Mouse (Mus musculus) urinary bladder, adult 2 months (tissue): ENCODE measurements around the gene Hoxc6. TPM values are rescaled to one million over a fixed set of nuclear protein-coding genes. Genes with fewer than 3 reads are reported as not detected.

Experiments used
- DNase-seq: peaks from one replicate; pipeline ENCODE4 v3.0.0; 2022; ENCODE audit warnings: low spot score
- polyA plus RNA-seq: library from polyadenylated mRNA; depleted of rRNA; stranded (reverse); fragments of >200 nt; gene quantifications from 2 replicates; pipeline ENCODE4 v1.2.3, GENCODE M21; 2012

The Hoxc6 gene
- polyA plus RNA-seq, 1 experiment = 2.5 TPM

DNA sequence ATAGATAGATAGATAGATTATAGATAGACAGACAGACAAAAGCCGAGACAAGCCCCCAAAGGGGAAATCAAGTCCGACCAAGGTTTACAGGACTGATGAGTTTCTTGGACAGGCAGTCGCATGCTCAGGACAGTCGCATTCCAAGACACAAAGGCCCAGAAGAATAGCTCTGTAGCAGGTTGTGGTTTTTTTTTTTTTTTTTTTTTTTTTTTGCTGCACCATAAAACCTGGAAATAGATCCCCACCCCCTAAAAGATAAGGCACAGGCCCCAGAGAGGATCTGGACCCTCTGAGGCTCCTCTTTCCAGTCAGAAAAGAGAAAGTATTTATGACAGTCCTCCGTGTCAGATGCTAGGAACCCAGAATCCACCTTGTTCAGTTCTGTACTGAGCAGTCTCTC, 10.0 kb upstream of the Hoxc6 start:
- DNase-seq = no peak

DNA sequence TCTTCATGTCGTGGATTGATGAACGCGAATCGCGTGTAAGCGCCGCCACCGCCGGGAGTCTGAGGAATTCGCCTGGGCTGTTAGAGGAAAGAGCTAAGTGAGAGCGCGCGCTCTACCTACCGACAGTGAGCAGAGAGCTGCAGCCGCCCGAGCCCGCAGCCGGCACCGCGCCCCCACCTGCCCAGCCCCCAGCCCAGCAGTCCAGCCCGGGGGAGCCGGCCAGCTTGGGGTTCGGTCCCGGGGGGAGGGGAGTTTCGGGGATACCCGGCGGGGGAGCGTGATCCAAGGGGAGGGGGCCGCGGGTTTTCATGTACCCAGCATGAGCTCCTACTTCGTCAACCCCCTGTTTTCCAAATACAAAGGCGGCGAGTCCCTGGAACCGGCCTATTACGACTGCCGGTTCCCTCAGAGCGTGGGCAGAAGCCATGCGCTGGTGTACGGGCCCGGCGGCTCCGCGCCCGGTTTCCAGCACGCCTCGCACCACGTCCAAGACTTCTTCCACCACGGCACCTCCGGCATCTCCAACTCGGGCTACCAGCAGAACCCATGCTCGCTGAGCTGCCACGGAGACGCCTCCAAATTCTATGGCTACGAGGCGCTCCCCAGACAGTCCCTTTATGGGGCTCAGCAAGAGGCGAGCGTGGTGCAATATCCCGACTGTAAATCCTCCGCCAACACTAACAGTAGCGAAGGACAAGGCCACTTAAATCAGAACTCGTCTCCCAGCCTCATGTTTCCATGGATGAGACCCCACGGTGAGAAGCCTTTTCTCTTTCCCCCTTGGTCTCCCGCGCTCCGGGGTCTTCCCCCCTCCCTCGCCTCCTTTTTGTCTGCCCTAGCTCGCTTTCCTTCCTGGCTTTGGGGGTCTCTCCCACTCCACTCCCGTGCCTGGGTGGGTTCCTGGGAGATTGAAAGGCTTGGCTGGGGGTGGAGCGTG, 7.3 kb upstream of the Hoxc6 start, which contains the start of gene Hoxc8:
TSS of gene Hoxc8 (plus strand) at position 147 of the 937 bp plus-strand sequence.
- peak; percentile 35 for DNase-seq

DNA sequence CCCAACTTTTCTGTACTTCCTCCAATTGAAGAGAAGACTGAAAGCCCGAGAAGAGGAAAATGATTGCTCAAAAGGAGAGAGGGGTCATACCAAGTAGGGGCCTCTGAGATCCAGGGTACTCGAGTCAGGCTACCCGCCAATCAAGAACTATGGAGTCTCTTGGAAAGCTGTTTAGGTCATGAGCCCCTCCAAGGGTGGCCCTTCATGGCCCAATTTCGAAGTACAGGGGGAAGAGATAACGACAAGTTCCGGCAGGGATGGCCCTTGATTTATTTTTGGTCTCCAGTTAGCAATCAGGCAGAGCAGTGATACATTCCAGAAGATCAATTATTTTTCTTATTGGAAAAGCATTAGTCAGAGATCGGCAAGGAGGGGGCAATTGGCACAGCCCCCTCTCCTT, 6.3 kb upstream of the Hoxc6 start:
- no peak for DNase-seq

DNA sequence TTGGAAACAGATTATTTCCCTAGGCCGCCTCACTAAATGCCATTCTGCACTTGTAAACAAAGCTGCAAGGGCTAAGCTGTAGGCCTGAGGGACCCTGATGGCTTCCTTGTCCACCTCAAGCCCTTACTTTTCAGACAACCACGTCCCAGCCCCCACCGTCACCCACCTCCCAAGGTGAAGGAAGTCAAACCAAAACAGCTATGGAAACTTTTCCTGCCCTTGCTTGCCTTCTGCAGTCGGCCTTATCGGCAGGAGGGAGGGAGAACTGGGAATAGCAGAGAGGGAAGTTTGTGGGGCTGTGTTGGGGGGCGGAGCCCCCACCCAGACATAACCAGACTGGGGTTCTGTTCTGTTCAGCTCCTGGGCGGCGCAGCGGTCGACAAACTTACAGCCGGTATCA, 5.9 kb upstream of the Hoxc6 start:
- no peak for DNase-seq

DNA sequence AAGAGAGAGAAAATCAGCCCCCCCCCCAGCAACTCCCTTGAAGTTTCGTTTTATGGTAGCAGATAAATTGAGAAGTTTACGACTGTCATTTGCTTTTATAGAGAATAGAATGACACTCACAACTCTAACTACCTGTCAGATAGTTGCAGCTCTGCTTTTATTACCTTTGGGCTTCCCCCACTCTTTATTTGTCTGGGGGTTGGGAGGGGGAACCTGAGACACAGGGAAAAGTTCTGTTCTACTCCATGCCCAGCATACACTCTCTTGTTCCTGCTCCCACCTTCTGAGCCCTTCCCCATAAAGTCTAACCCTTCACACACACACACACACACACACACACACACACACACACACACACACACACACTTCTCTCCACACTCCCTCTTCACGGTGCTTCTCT, 5.2 kb upstream of the Hoxc6 start:
- DNase-seq = no peak

DNA sequence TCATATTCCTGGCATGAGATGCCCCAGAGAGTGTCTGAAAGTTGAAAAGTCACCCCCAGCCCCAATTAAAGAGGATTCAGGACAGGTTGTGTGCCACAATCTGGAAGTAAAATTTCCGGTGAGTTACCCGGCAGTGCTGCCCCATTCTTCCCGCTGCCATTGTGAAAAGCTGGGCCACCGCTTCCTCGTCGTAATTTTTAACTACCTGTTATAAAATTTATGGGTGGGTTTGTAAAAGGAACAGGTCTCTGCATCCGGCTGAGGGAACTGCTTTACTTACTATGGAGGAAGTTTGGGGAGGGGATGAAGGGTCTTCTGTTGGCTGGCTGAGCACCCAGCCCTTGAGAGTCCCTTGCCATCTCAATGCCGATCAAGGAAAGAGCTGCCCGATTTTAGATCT, 1.5 kb upstream of the Hoxc6 start:
- no peak for DNase-seq

DNA sequence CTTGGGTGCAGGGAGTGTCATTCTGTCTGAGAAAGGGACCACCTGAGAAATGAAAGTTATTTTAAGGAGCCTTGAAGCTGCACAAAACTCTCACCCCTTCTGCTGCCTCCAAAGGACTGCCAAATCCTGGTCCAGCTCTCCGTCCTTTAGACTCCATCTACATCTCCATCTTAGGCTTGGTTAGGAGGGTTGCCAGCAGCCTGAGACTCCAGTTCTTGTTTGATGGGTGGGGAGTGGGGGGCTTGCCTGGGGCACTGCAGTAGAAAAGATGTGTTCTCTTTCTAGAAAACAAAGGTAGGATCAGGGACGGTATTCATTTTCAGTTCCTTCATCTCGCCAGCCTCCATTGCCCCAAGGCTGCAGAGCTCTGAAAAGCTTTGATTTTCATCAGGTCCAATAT, 626 bp upstream of the Hoxc6 start:
- no peak for DNase-seq

DNA sequence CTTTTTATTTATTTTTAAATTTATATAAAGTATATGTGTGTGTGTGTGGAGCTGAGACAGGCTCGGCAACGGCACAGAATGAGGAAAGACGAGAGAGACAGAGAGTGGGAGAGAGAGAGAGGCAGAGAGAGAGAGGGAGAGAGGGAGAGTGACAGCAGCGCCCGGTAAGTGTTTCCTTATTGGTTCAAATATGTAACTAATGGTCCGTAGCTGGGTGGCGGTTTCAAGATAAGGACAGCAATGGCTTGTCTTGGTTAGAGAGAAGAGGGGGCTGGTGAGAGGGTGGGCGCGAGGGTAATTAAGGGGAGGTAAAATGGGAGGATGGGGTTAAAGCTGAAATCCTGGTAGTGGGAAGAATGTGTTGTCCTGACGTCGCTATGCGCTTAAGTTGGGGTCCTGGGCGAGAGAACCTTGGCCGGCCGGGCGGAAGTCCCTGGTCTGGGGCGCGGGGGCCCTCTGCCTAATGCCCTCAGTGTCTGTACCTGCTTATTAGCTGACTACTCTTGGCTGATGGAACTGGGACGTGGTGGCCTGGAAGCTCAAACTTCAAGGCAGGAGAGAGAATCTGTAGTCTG, 638 bp downstream of the Hoxc6 start:
- no peak for DNase-seq

DNA sequence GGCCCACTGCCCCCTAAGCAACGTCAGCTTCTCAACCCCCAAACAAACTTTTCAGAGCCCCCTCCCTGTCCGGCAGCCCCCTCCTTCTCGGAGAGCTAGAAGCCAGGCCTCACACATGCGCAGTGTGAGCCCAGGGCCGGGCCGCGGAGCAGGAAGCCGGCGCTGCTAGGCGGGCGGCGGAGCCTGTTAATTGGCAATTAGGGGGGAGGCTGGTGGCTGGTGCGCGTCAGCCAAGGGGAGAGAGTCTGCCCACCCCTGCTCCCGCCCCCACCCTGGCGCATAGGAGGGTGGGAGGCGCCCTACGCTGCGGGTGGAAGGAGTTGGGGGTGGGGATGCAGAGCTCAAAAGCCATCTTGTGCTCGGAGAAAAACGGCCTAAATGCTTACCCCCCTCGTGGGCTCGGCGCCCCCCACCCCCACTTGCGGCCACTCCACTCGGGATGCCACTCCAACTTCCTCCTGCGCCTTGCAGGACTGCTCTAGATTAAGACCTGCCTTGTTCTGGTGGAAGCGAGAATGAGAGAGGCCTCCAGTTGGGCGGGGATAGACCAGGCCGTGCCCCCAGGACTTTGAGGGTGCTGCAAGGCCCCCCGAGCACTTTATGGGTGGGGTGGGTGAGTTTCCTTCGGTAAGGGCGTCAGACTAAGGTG, 1.2 kb downstream of the Hoxc6 start:
- peak; percentile 70 for DNase-seq

DNA sequence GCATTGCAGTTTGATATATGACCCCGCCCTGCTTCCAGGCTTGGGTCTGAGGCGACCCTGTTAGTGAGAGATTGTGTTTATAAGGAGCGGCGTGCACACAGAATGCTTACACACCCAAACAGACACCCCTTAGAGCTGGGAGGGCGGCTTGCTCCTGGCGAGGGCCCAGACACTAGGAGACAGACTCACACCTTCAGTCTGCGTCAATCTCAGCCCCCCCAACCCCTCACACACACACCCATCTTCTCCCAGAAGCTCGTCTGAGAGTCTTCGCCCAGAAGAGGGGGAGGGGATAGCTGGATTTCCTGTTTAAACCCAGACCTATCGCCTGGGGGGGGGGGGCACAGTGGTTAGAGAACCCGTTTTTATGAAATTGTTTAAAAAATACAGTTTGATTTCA, 1.9 kb downstream of the Hoxc6 start:
- DNase-seq = no peak

DNA sequence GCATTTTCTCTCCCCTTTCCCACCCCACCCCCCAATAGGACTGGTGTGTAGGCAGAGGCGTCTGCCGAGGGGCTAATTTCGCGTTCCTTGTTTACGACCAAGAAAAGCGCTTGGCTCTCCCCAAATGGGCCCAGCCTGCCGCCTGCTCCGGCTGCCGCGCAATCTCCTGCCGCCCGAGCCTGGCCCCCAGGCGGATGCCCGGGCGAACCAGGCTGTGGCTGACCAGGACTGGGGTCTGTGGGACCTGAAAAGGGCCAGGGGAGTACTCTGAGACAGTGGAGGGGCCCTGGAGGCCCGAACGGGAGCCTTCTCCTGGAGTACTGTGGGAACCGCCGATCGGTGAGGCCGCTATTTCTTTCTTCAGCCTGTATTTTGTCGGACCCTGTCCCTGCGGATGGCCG, 2.4 kb downstream of the Hoxc6 start:
- DNase-seq = no peak

DNA sequence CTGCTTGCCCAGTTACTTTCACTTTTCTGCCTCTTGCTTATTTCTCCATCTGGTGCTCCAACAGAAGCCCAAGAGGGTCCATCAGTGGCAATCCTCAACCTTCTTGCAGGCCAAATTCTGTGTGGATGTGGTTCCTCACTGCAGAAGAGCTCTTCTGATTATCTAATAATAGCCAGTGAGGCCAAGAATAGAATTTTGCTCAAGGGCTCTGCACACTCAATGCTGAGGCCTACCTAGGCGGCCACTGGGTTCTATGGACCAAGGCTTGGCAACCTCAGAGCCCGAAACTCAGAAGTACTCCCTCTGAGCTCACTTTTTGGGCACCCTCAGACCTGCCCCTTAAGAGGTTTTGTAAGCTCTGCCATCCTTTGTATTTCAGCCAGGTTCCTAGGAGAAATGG, 3.3 kb downstream of the Hoxc6 start:
- DNase-seq = no peak

DNA sequence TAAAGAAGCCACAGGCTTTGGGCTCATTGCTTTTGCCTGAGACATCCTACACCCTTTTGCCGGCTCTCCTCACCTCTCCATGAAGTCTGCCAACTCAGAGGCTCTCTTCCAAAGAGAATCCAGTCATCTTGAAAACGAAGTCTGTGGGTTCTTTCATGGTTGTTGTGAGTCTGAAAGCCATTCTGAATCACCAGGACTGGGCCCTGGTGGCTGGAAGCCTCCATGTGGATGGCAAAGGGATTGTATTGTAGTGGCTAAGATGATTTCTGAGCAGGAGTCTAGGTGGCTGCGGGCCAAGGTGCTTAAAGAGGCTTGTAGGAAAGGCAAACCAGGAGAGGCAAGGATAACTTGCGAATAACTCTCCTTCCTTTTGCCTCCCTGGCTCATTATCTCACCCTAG, 4.1 kb downstream of the Hoxc6 start:
- DNase-seq = no peak

DNA sequence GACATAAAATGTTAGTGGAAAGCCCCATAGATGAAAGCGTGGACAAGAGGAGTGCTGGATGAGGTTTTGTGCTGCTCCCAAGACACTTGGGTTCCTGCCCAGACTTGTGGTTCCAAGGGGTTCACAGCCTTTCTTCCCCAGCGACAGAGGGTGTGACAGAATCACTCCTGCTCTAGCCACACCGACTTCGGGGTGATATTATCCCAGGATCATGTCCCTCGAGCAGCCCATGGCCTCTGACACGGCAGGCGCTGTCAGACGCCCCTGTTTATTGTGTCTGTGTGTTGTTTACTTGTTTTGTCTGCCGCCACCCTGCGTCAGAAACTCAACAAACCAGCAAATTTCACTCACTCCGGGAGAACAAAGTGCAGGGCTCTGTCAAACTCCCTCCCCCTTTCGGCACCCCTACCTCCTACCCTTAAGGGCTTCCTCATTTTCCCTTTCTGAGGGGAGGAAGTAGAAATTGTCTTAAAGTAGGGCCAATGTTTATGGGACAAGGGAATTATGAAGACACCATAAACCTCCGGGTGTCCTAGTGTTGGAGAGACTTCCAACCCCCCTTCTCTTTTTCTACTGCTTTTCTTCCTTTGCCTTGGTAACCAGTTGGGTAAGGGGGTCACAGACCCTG, 4.9 kb downstream of the Hoxc6 start:
- DNase-seq = no peak

DNA sequence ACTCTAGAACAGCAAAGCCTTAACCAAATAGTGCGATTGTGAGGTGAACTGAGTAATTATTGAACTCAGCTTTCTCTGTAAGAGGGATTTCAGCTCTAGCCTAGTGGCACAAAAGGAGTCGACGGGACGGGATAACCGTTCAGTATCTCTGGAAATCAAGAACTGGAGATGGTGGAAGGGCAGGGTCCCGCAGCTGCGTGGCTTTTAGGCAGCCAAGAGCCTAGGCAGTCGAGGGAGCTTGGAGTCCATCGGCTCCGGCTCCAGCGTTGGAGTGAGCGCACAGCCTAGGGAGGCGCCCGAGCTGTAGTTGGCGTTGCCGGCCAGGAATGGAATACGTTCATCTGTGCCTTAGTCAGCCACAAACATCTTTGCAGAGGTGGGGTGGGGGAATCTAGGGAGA, 7.3 kb downstream of the Hoxc6 start:
- no peak for DNase-seq

DNA sequence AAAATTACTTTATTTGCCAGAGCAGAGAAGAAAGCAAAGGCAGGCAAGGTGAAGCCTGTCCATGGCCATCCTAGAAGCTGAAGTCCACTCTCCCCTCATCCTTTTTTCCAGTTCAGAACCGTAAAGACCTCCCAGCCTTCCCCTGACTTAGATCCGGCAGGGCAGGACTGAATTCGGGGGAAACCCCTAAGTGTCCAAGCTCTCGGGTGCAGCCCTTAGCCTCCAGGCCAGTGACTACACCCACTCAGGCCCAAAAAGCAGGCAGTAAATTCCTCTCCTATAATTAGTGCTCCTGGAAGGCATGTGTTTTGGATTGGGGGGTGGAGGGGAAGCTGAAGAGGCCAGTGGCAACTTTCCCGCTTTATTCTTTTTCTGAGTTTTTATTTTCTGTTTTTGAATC, 7.7 kb downstream of the Hoxc6 start:
- DNase-seq = no peak

DNA sequence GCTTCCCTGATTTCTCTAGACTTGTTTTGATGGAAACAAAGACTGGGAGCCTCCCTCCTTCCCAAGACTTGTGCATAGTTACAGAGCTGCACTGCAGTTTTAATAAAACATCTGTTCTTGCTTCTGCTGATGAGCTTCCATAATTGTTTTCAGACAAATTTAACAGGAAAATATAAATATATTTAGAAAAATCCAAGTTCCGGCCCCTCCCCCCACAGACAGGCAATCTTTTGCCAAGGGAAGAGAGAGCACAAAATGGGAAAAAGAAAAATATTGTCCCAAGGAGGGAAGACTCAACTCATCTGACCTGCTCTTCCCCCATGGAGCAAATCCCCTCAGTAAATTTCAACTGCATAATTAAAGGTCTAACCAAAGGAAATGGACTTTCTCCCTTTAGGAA, 8.3 kb downstream of the Hoxc6 start:
- DNase-seq = no peak

DNA sequence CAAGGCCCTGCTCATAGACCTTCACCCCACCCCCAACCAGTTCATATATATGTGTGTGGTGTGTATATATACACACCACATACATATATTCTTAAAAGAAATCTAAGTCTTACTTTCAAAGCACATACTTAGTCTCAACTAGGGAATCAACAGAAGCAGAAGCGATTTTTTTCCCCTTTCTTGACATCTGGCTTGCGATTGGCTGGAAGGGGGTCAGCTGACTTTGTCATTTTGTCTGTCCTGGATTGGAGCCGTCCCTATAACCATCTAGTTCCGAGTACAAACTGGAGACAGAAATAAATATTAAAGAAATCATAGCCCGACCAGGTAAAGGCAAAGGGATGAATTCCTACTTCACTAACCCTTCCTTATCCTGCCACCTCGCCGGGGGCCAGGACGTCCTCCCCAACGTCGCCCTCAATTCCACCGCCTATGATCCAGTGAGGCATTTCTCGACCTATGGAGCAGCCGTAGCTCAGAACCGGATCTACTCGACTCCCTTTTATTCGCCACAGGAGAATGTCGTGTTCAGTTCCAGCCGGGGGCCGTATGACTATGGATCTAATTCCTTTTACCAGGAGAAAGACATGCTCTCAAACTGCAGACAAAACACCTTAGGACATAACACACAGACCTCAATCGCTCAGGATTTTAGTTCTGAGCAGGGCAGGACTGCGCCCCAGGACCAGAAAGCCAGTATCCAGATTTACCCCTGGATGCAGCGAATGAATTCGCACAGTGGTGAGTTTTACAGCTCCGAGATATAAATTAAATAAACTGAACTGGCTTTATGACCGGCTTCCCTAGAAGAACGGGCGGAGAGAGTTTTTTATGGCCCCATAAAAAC, 11.4 kb downstream of the Hoxc6 start:
- DNase-seq = no peak

DNA sequence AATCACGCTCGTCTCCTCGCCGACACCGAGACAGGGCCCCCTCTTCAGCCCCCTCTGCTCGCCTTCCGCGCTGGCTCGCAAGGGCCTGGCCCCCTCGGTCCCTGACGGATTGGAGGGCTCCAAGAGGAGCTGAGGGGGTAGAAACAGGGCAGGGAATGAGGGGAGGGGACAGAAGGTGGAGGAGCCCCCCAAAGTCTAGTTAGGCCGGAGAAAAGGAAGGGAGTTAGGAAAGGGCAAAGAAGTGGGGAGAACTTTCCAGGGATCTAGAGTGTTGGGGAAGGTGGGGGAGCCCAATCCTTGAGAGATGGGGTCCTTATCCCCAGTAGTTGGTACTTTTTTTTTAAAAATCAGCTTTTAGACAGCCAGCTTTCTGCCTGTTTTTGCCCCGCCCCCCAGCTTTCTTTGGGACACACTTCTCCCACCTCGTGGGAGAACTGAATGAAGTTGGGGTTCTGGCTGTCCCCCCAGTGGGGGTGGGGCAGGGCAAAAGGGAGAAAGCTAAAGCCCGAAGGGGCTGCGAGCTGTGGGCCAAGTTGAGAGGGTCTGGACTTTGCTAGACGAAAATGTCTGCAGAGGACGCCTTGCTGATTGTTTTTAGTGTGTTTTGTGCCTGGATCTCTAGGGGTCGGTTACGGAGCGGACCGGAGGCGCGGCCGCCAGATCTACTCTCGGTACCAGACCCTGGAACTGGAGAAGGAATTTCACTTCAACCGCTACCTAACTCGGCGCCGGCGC, 12.2 kb downstream of the Hoxc6 start:
- DNase-seq = no peak

DNA sequence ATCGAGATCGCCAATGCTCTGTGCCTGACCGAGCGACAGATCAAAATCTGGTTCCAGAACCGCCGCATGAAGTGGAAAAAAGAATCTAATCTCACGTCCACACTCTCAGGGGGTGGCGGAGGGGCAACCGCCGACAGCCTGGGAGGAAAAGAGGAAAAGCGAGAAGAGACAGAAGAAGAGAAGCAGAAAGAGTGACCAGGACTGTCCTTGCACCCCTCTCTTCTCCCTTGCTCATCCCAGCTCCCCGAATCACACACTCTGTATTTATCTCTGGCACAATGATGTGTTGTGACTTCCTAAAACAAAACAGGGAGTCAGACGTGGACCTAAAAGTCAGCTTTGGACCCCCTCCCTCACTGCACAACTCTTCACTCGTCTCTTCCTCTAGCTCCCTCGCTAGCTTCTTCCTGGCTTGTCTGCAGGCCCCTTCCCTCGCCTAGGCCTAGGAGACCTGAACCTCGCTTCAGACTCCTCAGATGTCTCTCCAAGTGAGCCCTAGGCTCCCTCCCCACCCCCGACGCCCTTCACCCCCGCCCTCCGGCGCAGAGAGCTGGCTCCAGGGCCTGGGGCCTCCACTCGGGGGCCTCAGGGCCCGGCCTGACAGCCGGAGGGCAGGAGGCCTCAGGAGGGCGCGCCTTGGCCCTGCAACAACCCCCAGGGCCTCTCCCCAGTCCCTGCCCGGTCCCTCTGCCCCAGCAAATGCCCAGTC, 12.9 kb downstream of the Hoxc6 start:
- DNase-seq = no peak
